Mouse (Mus musculus) heart, postnatal 36 days (tissue): ENCODE data around the gene Rbfox2. TPM values are rescaled to one million over a fixed set of nuclear protein-coding genes. Genes with fewer than 3 reads are reported as not detected.
A peak's percentile ranks its signal among the peaks of the same experiment; 100 is the strongest.

ENCODE experiments used
- DNase-seq, 2 experiments: peaks; one replicate each; pipeline ENCODE4 v3.0.0; 2021 to 2022
- intact Hi-C: fragments of 180-260 bp; cut with DNase I; formaldehyde crosslinking; loops from one replicate; pipeline ENCODE4 v1.15.1; 2025
- total RNA-seq, 2 experiments: library from RNA; stranded (reverse); gene quantifications; 2 replicates each; pipeline ENCODE4 v1.2.3; 2021

Gene Rbfox2
- total RNA-seq = 100 to 1,000 TPM in 1 of 2 experiments, 10 to 100 TPM in 1; 91.7 to 107 TPM

- DNase-seq = peak; percentile 85 to 91
- intact Hi-C loops = loop anchor here (2.0 to 5.0 kb wide), 2 partner anchors 28 to 49 kb away; no protein-coding TSS in a partner anchor
Measured at GRCm38 (mm10) chr15:77306547-77307261, at the start of gene Rbfox2. TSS of gene Rbfox2 (minus strand) at chr15:77307004.

DNA sequence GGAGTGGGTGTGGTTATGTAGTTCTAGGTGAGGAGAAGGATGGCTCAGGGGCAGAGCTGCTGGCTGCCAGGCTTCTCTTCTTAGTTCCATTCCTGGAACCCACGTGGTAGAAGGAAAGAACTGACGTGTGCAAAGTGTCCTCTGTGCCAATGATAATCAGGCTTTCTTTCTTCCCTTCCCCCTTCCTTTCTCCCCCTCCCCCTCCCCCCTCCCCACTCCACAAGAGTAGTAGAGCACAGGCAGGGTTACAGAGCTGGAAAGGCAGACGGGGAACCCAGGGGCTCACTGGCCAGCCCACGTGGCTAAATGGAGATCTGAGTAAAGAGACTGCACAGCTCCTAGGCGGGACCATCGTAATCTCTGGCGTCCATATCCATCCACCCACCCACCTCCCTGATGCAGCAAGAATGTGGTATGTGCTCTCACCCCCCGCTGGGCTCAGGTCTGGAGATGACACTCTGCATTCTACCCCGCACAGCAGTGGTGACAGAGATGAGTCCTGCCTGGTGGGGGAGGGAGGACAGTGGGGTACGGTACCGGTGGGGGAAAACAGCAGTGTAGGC is 49.5 kb upstream of the Rbfox2 start:
- no peak for DNase-seq
- intact Hi-C loops = loop anchor here (5.0 kb wide), 2 partner anchors 209 to 384 kb away; no protein-coding TSS in a partner anchor

GRCm38 (mm10) chr15:77354848-77355551 is 48.2 kb upstream of the Rbfox2 start:
- intact Hi-C loops = loop anchor here (5.0 kb wide), 2 partner anchors 208 to 383 kb away; no protein-coding TSS in a partner anchor
- no peak for DNase-seq

GRCm38 (mm10) chr15:77354496-77354847 is 47.7 kb upstream of the Rbfox2 start:
- intact Hi-C loops = no loop called here

DNA sequence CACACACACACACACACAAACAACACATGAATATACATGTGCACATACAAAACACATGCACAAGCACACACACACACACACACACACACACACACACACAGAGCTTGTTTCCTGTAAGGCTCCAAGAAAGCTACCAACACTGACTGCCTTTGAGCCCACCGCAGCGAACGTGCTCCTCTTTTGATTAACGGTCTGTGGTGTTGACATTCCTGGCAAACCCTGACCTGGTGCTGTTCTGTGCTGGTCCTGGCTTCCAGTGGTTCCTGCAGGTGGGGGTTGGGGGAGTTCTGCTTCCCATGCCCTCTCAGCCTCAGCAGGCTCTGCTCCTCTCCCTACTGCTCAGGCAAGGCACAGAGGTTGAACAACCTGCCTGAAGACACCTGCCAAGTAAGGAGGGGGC is 47.0 kb upstream of the Rbfox2 start:
- intact Hi-C loops = no loop called here
- no peak for DNase-seq

More at GRCm38 (mm10) chr15:77354496-77354847, 47.7 kb upstream of the Rbfox2 start:
- DNase-seq = no peak

DNA sequence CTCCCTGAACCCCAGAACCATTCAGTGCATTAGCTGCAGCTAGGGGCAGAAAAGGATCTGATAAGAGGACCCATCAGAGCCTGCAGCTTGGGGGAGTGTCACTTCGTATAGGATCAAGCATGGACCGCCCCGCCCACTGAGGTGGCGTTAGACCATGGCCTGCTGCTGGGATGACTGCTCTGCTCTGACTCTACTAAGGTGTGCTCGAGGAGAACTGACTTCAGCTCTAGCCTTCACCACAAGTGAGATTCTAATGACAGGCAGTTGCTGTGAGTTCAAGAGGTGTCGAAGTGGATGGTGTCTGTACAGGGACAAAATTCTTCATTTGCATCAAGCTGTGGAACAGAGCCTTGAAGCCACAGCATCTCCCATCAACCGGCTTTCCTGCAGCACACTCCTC is 46.1 kb upstream of the Rbfox2 start:
- intact Hi-C loops = no loop called here
- DNase-seq = no peak

DNA sequence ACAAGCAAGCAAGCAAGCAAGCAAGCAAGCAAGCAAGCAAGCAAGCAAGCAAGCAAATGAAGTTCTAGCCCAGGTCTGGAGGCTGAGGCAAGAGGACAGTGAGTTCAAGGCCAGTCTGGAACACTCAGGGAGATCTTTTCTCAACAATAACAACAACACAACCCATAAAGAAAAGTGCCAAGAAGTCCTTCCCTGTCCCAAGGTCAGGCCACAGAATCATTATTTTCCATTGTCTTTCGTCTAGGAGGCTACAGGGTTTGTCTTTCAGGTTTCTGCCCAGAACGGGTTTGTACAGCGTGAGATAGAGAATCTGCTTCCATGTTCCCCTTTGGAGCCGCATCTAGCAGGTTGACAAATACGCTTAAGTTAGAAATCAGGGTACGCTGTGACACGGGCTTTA is 43.3 kb upstream of the Rbfox2 start:
- DNase-seq = no peak
- intact Hi-C loops = no loop called here

DNA sequence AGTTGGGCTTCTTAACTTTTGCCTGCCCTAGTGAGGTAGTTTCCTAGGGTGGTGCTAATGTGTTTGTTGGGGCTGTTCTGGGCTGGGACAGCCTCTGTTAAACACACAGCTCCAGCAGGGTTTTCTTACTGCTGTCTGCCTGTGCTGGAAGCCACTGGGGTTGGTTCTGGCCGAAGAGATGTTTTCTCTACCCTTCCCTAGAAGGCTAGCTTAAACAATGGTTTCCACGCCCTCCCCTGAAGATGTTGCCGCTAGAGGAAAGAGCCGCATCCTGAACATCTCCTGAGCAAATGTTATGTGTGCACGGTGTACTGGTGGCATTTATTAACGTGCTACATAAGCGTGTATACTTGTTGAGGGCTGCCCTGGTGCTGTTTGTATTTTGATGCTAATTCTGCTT is 41.3 kb upstream of the Rbfox2 start:
- no peak for DNase-seq
- intact Hi-C loops = no loop called here

GRCm38 (mm10) chr15:77344127-77345125 is 37.6 kb upstream of the Rbfox2 start:
- intact Hi-C loops = no loop called here
- DNase-seq = no peak

- intact Hi-C loops = loop anchor here (2.0 kb wide), 1 partner anchor 15 kb away; no protein-coding TSS in a partner anchor
- peak; percentile 85 to 88 for DNase-seq
Measured at GRCm38 (mm10) chr15:77343527-77344091, 36.8 kb upstream of the Rbfox2 start.

GRCm38 (mm10) chr15:77342962-77343526 is 36.2 kb upstream of the Rbfox2 start:
- intact Hi-C loops = loop anchor here (2.0 kb wide), 1 partner anchor 16 kb away; no protein-coding TSS in a partner anchor
- DNase-seq = no peak

- DNase-seq = no peak
- intact Hi-C loops = loop anchor here (2.0 kb wide), 1 partner anchor 17 kb away; no protein-coding TSS in a partner anchor
Measured at GRCm38 (mm10) chr15:77342005-77342404, 35.2 kb upstream of the Rbfox2 start.

GRCm38 (mm10) chr15:77340581-77340980 is 33.8 kb upstream of the Rbfox2 start:
- intact Hi-C loops = no loop called here

GRCm38 (mm10) chr15:77338924-77339429 is 32.2 kb upstream of the Rbfox2 start:
- intact Hi-C loops = loop anchor here (5.0 kb wide), 1 partner anchor 187 kb away; no protein-coding TSS in a partner anchor
- DNase-seq = no peak

More at GRCm38 (mm10) chr15:77340581-77340980, 33.8 kb upstream of the Rbfox2 start:
- no peak for DNase-seq

GRCm38 (mm10) chr15:77338451-77338850 is 31.6 kb upstream of the Rbfox2 start:
- intact Hi-C loops = loop anchor here (5.0 kb wide), 1 partner anchor 186 kb away; no protein-coding TSS in a partner anchor

GRCm38 (mm10) chr15:77337926-77338325 is 31.1 kb upstream of the Rbfox2 start:
- no peak for DNase-seq
- intact Hi-C loops = loop anchor here (2.0 to 5.0 kb wide), 3 partner anchors 61 to 301 kb away; no protein-coding TSS in a partner anchor

More at GRCm38 (mm10) chr15:77338451-77338850, 31.6 kb upstream of the Rbfox2 start:
- no peak for DNase-seq

DNA sequence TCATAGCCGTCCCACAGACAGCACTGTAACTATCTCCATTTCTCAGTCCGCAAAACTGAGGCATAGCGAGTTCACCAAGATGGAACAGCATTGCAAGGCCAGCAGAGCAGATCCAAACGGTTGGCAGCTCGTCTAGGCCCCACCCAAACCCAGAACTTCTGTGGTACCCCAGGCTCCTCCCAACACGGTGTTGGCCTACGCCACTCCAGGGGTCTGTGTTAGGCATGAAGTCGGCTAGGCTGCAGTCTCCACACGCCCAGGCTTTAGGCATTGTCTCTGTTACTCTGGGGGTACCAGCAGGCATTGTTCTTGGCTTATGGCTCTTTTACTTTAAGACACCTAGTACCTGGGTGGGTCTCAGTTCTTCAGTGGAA is 30.2 kb upstream of the Rbfox2 start:
- no peak for DNase-seq
- intact Hi-C loops = loop anchor here (1.0 to 5.0 kb wide), 4 partner anchors 60 to 300 kb away; no protein-coding TSS in a partner anchor

DNA sequence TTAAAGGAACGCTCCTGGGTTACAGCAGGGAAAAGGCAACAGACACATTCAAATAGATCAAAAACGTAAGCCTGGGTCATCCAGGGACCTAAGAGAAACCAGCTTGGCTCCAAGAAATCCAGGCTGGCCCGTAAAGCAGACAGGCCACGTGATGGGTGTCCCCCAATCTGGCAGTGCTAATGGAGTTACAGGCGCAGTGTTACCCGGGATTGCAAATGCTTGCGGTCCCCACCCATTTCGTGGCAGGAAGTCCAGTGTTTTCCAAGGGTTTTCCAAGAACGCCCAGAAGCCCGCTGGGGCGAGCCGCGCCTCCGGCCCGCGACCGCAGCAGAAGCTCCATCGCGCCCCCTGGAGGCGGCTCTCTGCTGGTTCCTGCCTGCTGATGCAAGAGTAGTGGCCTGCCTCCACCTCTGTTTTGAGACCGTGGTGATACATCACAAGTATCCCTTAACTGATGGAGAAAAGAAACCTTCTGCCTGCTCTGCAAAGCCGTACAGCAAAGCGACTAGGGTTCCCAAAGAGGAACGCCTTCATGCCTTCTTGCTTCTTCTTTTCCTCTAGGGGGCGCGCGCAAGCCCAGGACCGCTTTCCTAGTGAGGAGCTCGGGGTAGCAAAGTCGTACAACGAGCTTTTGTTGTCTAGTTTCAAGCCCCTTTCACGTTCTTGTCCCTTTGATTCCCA is 29.6 kb upstream of the Rbfox2 start:
- intact Hi-C loops = loop anchor here (1.0 to 5.0 kb wide), 4 partner anchors 60 to 300 kb away; no protein-coding TSS in a partner anchor

More for the DNA sequence above, 29.6 kb upstream of the Rbfox2 start:
- peak; percentile 95 for DNase-seq
